Mouse (Mus musculus) G1E (cell line): ENCODE data around the gene Zmynd15. TPM values are rescaled to one million over a fixed set of nuclear protein-coding genes. Genes with fewer than 3 reads are reported as not detected.
A peak's percentile ranks its signal among the peaks of the same experiment; 100 is the strongest.

Experiments used
- ATAC-seq: 2 replicates; pipeline ENCODE4 v1.8.0; 2016; ENCODE audit warnings: mild to moderate bottlenecking; ENCODE audit not compliant: insufficient number of reproducible peaks, poor library complexity, low FRiP score, severe bottlenecking; ENCODE audit errors: extremely low read depth
- DNase-seq: peaks from one replicate; pipeline ENCODE4 v3.0.0; 2012; ENCODE audit warnings: low spot score
- H3K27me3 ChIP-seq: 2 replicates; pipeline ENCODE4 v1.6.1; 2012; ENCODE audit warnings: mild to moderate bottlenecking, low read length, inconsistent platforms; ENCODE audit not compliant: insufficient read depth
- H3K36me3 ChIP-seq: replicated peaks from 2 replicates; pipeline ENCODE3; 2012; ENCODE audit warnings: mild to moderate bottlenecking, inconsistent platforms
- H3K4me1 ChIP-seq: 2 replicates; pipeline ENCODE4 v1.6.1; 2012; ENCODE audit warnings: low read depth, low read length, inconsistent platforms, mixed read lengths; ENCODE audit not compliant: insufficient read depth
- H3K4me3 ChIP-seq: 2 replicates; pipeline ENCODE4 v1.5.1; 2012; ENCODE audit warnings: low read depth, mild to moderate bottlenecking, inconsistent platforms, low read length, moderate library complexity, mixed read lengths
- H3K9me3 ChIP-seq: replicated peaks from 2 replicates; pipeline ENCODE4 v1.6.1; 2012; ENCODE audit warnings: inconsistent platforms
- CTCF ChIP-seq: IDR thresholded peaks from 2 replicates; pipeline ENCODE4 v1.5.1; 2012; ENCODE audit warnings: low read depth, low read length, inconsistent platforms, mixed read lengths
- GATA1 ChIP-seq: IDR thresholded peaks from 2 replicates; pipeline ENCODE4 v1.6.1; 2012; ENCODE audit warnings: borderline replicate concordance, low read length, inconsistent platforms, mixed read lengths
- GATA2 ChIP-seq: IDR thresholded peaks from 2 replicates; pipeline ENCODE4 v1.6.1; 2012; ENCODE audit warnings: low read depth, low read length, inconsistent platforms, borderline replicate concordance
- POLR2AphosphoS5 ChIP-seq: IDR thresholded peaks from 2 replicates; pipeline ENCODE4 v1.6.1; 2012; ENCODE audit warnings: low read depth, low read length, inconsistent platforms; ENCODE audit not compliant: insufficient replicate concordance
- TAL1 ChIP-seq: conservative IDR thresholded peaks from 2 replicates; pipeline ENCODE4 v1.6.1; 2012; ENCODE audit warnings: low read depth, low read length, inconsistent platforms, mixed read lengths
- polyA plus RNA-seq: library from polyadenylated mRNA; stranded (reverse); fragments of >175 nt; gene quantifications from 2 replicates; pipeline ENCODE4 v1.2.3, GENCODE M21; 2012
- total RNA-seq, 2 experiments: library from RNA; stranded (forward) in 1 of 2; stranded (reverse) in 1 of 2; fragments of 200-1000 nt in 1 of 2; fragments of >200 nt in 1 of 2; fragmentation: Nextera tagmentation in 1 of 2; gene quantifications; 2 replicates each; pipeline ENCODE4 v1.2.3; 2014 to 2017

The Zmynd15 gene
- total RNA-seq (2014; fragmentation: Nextera tagmentation) (not detected in 2 replicates), total RNA-seq (2017) (0.06 and 0.66 TPM in 2 replicates), polyA plus RNA-seq (not detected in 2 replicates)

DNA sequence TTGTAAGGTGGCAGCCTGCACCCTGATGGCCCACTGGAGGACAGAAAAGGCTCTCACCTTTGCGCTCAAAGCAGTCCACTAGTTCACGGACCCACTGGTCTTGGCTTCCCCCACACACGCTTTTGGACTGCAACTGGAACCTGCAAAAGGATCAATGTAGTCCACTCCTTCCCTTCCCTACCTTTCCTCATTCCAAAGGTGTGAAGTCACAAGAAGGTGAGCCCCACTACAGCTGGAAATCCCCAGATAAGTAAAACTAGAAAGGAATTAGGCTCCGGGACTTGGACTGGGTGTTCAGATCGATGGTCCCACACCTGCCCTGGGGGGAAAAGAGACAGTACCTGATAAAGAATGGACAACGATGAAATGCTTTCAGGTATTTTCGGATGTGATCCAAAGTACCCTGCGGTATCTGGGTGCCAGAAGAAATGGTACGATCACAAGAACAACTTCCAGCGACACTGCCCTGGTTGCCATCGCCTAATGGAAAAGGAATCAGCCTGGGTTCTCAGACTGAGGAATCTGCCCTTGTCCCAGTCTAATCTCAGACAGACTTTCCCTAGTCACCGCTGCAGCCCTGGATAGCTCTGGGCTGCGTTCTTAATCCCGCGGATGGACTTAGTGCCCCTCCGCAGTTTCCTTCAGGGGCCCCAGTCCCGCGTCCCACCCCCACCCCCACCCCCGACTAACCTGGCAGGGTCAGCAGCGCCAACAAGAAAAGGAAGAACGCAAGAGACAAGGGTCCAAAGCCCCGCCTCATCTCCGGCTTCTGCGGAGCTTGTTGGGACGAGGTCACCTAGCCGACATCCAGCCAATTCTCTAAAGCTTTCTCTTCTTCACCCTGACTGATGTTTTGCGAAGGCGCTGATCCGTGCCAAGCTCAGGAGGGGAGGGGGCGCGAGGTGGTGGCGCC lies at the start of gene Zmynd15:
Gene Zmynd15, plus strand, starts transcription at position 746 of the 913 bp plus-strand sequence.
- H3K9me3 ChIP-seq = no peaks in the 10 kb centered on the region
- H3K4me1 ChIP-seq = peaks cover 6% of the 10 kb centered on the region
- H3K27me3 ChIP-seq = peaks cover 19% of the 10 kb centered on the region; the same call in 1 of the 2 replicates
- no peak within 1 kb of the TSS for H3K4me3 ChIP-seq
- no peak for TF ChIP-seq POLR2AphosphoS5
- no peak for ATAC-seq
- no peak for DNase-seq
- H3K36me3 ChIP-seq = peaks cover 13% of the 10 kb centered on the region

DNA sequence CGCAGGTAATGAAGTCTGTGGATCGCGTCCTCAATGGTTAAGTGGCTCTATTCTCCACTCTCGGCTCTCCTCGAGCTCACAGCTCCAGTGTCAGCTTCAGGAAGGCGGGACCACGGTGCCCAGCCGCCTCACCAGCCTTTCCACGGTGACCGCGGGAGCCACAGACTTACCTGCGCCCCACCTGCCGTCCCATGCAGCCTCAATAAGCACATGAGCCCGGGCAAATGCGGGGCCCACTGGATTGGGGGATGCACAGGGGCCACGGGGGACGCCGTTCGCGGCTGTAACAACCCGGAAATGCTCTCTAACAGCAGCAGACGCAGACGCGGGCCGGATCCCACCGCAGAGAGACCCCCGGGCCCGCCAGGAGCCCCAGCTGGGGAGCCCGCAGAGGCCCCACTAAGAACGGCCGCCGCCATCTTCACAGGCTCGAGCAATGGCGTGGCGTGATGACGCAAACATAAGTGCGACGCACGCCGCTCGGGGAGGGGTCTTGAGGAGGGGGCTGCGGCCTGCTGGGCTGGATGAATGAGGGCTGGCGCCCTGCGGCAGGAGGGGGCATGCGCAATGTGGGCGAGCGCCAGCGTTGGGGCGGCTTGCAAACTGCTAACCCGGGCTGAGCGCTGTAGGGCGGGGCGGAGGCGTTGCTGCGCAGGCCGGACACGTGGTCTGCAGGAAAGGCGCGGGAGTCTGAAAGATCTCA lies 49.5 kb upstream of the Zmynd15 start, which contains the start of gene Pelp1:
Gene Pelp1, minus strand, starts transcription at position 438 of the 703 bp plus-strand sequence.
- H3K4me3 ChIP-seq = peak within 1 kb of the TSS; percentile 96
- peaks cover 40% of the 10 kb centered on the region for H3K36me3 ChIP-seq
- ATAC-seq = peak; percentile 78
- DNase-seq = peak; percentile 93
- H3K27me3 ChIP-seq = no peaks in the 10 kb centered on the region
- H3K9me3 ChIP-seq = no peaks in the 10 kb centered on the region
- H3K4me1 ChIP-seq = peaks cover 29% of the 10 kb centered on the region
- TF ChIP-seq GATA2 (no peak), CTCF (no peak), POLR2AphosphoS5 (no peak), TAL1 (no peak), GATA1 (no peak)

DNA sequence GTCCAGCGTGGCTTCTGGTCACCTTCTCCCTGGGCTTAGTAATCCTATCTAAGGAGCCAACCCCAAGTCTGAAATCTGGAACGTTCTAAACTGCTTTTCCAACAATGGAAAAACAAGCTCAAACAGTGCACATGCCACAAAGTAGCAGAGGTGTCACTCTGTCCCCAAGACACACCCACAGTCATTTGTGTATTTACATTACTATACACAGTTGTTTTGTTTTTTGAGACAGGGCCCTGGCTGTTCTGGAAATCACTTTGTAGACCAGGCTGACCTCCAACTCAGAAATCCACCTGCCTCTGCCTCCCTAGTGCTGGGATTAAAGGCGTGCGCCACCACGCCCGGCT lies 49.0 kb upstream of the Zmynd15 start:
- no peak for TF ChIP-seq CTCF
- no peak for TF ChIP-seq GATA1
- no peak for TF ChIP-seq GATA2
- TF ChIP-seq POLR2AphosphoS5 = no peak
- Histone ChIP-seq H3K36me3 (peaks cover 35% of the 10 kb centered on the region), H3K27me3 (no peaks in the 10 kb centered on the region), H3K9me3 (no peaks in the 10 kb centered on the region), H3K4me3 (peak overlapping the region; percentile 96), H3K4me1 (peaks cover 29% of the 10 kb centered on the region)
- ATAC-seq (no peak), DNase-seq (no peak)

DNA sequence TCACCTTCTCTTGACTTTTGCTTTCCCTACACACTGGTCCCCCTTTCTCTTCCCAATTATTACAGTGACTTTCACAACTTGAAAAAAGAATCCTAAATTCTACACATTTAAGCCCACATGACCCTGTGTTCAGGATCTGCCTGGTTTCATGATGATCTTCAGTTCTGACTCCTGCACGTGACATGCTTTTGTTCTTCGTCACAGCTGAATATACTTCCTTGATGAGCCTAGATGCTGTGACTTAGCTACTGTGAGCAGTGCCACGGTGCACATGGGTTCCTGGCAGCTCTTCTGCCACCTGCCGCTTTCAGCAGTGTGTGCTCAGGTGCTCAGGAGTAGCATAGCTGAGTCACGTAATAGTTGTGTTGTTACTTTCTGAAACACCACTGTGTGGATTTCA lies 46.6 kb upstream of the Zmynd15 start:
- H3K9me3 ChIP-seq = no peaks in the 10 kb centered on the region
- no peak for DNase-seq
- ATAC-seq = no peak
- H3K4me3 ChIP-seq = no peak overlapping the region
- H3K27me3 ChIP-seq = peaks cover 7% of the 10 kb centered on the region
- H3K4me1 ChIP-seq = peaks cover 21% of the 10 kb centered on the region
- TF ChIP-seq CTCF = no peak
- peaks cover 11% of the 10 kb centered on the region for H3K36me3 ChIP-seq

DNA sequence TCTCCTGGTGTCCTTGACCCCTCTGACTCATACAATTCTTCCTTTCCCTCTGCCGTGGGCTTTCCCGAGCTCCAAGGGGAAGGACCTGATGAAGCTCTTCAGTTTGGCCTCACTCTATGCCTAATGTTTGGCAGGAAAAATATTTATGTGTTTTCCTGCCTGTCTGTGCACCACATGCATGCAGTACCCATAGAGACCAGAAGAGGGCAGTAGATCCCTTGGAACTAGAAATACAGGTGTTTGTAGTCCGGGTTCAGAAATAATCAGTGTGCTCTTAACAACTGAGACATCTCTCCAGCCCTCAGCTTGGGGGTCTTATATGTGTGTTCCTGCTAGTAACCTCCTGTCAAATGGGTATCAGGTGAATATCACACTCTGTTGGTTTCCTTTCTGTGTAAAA lies 45.3 kb upstream of the Zmynd15 start:
- ATAC-seq = no peak

DNA sequence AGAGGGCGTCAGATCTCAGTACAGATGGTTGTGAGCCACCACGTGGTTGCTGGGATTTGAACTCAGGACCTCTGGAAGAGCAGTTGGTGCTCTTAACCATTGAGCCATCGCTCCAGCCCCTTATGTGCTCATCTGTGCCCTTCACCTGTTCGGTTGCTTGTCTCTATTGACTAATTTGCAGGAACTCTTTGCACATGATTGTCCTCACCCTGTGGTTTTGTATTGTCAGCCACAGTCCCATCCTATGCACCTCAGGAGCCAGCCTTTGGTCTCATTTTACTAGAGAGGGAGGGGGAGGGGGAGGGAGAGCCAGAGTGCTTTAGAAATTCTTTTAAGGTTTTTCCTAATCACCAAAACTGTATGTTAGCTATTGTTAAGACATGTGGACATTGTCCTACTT lies 41.0 kb upstream of the Zmynd15 start:
- no peaks in the 10 kb centered on the region for H3K36me3 ChIP-seq
- H3K4me3 ChIP-seq = no peak overlapping the region
- TF ChIP-seq GATA1 (no peak), CTCF (no peak), GATA2 (no peak), POLR2AphosphoS5 (no peak), TAL1 (no peak)
- peaks cover 19% of the 10 kb centered on the region for H3K27me3 ChIP-seq
- no peaks in the 10 kb centered on the region for H3K9me3 ChIP-seq
- DNase-seq = no peak
- no peaks in the 10 kb centered on the region for H3K4me1 ChIP-seq
- ATAC-seq = no peak

More for the DNA sequence above, 45.3 kb upstream of the Zmynd15 start:
- Histone ChIP-seq H3K9me3 (no peaks in the 10 kb centered on the region), H3K36me3 (no peaks in the 10 kb centered on the region), H3K4me1 (peaks cover 9% of the 10 kb centered on the region), H3K27me3 (peaks cover 10% of the 10 kb centered on the region), H3K4me3 (no peak overlapping the region)
- TF ChIP-seq GATA2 (no peak), TAL1 (no peak), CTCF (peak; percentile 90)
- DNase-seq = no peak
